Mouse (Mus musculus) yolk sac, embryonic 10.5 days (tissue): ENCODE measurements around the gene Fat1.
A peak's percentile ranks its signal among the peaks of the same experiment; 100 is the strongest.

Source experiments
- DNase-seq: peaks from one replicate; pipeline ENCODE4 v3.0.0-alpha.2; 2017; ENCODE audit warnings: low spot score

The Fat1 gene

DNA sequence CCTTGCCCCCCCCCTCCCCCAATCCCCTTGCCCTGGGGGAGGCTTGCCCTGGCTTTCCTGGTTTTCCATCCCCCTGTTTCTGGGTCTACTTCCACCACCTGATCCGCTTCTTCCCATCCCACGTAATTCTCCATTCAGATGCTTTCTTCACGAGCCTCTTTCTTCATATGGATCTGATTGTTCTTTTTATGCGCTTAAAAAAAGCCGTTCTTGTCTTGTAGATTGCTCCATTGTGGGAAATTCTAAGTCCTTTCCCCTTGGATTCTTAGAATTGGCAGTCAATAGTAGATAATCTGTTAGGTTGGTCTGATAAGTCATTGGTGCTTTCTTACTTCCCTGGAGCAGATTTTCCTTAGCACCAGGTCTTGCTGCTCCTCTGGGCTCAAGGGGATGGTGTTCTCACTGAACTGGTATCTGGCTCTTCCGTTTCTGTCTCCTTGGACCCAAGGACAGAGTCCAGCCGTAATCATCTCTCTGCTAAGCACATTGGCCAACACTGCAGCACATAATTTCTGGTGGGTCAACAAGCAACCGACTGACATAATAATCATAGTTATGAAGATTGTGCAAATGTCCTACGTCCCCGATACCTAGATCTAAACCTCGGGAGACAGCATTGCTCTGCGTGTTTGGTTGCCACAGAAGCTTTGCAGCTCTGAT is 27.5 kb downstream of the Fat1 start:
- DNase-seq = peak; percentile 34

DNA sequence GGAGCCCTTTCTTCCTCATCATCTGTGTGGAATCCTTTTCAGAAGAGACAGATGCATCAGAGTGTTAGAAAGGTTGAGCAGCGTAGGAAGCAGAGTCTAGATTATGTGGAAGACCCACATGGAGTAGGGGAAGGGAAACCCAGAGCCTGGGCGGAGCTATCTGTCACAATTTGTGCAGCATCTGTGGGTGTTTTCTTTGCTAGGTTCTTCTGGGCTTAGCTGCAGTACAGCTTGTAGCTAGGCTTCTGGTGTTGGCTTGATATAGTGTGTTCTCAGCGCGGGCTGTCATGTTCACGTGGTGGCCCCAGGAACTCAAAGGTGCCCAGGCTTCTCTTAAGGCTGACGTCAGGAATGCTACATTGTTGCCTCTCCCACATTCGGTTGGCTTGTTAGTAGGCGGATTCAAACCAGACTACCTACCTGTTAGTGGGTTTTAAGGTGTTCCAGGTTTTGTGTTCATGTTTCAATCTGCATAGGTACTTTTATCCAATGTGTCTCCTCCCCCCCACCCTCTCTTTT is 32.3 kb downstream of the Fat1 start:
- DNase-seq = no peak

DNA sequence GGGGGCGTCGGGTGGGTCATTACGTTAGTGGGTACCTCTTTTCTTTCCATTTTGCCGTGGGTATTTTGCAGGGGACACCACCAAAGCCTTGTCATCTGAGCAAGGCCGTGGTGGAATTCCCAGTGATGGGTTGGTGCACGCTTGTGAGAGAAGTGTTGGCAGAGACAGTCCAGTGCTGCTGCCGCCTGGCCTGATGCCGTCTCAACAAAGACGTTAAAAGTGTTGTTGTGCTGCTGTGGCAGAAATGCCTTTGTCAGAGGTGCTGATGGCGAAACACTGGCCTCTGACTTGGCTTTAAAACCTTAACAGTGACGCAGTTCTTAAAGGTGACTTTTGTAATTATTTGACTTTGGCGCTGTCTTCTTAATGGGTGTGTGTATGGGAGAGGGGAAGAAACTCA is 34.8 kb downstream of the Fat1 start:
- DNase-seq = no peak

DNA sequence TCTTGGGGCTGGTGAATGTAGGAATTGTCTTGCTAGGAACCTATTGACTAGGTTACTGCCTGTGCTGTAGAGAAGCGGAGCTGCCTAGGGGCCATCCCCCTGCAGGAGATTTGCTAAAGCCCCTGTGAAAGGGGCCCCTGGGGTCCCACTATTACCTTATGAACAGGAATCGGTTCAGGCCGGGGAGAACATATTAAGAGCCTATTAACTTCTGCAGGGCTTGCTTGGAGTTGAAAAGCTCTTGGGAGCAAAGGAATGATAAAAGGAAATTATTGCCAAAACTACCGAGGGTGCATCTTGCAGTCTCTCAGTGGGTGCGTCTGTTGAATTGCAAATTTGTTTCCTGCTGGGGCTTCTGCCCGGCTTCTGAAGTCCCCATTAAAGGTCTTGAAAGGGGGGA is 36.1 kb downstream of the Fat1 start:
- DNase-seq = no peak

DNA sequence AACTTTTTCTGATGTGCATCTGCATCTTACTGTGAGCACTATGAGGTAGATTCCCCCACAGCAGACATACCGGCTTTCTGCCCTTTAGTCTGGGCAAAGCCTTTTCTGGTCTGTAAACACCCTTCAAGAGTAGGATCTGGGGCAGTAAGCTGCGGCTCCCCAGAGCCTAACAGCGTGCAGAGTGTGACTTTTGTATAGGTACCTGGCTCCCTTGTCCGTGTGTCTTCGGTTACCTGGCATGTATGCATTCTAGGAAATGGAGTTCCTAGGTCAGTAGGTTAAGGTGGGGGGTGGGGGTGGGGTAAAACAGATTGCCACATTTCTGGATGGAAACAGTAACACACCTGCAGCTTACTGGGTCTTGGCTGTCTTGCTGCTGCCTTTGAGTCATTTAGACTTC is 36.7 kb downstream of the Fat1 start:
- peak; percentile 43 for DNase-seq

DNA sequence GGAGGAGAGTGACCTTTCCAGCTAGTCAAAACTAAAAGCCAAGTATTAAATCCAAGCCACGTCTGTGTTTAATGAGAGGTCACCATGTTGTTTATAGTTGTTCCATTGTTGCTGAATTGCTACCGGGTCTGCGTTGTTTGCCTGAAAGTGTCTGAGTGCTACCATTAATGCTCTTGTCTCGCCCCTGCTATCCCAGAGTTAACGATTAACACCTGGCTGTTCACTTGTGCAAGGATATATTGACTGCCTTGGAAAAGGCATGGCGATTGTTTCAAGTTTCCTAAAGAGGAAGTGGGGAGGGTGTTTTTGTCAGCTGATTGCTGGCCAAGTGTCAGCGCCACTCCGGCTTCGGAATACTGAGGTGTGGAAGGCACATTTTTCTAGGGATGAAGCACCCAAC is 39.9 kb downstream of the Fat1 start:
- DNase-seq = peak; percentile 60

DNA sequence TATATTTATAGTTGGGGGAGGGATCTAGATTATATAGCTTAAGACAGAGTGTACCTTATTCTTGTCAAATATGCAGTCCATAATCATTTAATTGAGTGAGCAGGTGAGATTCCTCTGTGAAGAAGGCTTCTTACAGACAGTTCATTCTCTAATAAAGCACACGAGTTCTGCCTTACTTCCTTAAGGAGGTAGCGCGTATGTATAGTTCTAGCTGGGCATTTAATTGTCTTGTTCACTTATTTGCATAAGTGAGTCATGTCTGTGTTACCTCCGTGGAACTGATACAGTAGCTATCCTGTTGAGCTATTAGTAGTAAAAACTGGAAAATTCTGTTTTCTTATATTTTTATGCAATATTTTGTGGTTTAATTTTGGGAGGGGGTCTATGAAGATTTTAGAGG is 40.4 kb downstream of the Fat1 start:
- DNase-seq = no peak

DNA sequence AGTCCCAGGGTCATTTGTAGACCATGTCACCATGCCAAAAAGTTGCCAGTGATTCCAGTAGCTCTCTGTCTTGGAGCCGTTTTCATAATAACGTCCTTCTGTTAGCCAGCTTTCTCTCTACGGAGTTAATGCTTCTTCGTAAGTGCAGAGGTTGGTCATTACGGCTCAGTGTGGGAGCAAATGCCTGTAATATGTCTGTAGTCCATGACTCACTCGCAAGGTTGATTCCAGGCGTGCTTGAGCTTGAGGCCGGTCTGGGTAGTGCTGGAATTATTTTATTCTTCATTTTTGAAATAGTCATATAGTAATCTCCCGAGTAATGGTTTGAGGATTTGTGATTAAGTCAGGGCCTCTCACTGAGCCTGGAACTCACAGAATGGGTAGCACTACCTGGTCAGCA is 43.4 kb downstream of the Fat1 start:
- no peak for DNase-seq

DNA sequence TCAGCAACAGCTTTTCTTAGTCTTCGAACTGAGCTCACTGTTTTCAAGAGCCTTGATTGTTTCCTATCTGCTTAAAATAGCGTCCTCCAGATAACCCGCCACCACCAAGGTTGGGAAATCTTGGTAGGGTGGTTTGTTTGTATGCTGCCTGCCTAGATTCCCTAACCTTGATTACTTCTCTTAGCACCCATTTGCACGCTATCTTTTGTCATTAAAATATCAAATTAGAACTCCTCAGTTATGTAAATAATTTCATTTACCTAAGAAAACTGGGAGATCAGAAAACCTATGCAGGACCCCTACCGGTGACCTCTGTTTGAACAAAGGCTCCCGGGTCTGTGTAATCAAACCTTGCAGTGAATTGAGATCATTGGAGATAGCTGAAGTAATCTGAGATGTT is 44.0 kb downstream of the Fat1 start:
- DNase-seq = peak; percentile 64

DNA sequence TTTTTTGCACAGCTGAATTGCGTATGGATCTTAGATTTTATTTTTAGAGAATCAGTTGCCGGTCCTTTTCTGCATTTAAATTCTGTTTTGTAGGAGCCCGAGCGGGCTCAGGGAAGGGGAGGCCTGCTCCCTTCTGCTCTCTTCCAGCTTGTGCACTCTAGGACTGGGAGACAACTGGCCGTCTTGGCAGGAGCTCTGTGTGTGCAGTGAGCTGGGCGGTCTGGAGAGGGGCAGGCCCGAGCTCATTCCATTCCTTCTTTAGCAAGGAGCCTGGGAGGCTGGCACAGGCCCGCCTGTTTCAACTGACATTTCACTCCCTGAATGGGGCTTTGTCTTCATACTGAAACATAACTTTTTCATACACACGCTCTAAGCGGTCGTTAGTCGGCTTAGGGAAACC is 44.8 kb downstream of the Fat1 start:
- no peak for DNase-seq

DNA sequence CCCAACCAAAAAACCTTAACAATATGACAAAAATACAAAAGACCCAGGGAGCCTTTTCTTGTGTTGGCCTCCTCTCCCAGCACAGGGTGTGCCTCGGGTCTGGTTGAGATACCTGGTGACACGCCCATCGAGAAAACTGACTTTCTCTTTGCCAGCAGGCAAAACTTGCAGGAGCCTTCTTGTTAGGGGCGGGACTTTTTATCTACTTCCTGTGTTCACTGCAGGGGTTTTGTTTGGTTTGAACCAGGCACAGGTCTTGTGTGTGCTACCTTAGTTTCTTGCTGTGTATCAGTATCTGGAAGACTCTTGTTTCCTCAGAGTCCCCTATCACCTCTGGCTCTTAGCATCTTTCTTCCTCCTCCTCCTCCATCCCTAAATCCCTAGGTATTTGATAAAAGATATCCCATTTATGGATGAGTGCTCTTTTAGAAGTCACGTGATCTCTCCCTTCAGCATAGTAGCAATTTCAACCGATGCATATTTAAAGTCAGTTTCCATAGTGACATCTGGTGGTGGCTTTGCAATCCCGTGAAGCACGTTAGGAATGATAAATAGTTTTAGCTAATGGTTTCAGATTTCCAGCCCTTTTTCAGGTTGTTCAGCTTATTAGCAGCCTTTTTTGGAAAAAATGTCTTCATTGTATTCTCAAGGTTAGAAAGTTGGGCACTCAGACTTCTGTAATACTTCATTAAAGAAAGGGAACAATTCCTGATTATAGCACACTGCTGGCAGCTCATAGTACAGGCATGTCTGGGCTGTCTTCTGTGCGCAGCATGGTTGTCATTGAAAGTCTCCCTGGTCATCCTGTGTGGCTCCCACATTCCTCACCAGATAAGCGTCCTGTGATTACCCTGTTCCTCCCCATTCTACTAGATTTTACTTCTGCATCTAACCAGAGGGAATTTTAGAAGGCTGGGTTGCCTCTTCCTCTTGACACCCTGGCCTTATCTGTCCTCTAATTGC is 50.4 kb downstream of the Fat1 start:
- no peak for DNase-seq

DNA sequence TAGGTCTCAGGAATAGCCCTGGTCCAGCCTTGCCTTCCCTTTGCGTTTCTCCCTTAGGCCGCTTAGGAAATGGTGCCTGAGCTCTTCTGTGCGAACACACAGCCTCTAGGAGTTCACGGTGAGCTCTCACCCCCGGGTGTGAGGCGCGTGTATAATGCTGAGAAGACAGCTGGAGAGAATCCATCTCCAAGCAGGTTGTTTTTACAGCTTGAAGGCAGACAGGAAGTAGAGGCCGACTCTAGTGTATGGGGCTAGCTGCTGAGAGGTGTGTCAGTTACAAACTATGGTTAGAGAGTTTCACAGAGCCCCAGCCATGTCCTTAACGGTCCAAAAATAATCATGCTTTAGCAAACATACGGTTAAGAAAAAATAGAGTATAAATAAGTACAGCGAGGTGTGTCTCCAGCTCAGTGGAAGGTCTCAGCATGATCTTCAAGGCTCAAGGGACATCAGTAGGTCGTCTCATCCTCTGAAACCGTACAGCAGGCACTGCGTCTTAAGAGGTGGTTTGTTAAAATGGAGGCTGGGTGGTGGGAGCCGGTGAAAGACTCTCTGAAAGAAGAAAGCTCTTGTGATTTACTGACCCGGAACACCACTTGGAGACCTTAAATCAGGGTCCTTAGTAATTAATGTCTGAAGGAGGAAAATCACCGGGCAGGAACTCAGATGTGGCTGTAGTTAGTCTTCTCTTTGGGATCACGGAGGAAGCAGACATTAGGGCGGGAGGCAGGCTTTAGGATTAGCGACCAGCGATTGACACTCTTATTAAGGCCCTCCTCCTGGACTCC is 56.6 kb downstream of the Fat1 start:
- no peak for DNase-seq

DNA sequence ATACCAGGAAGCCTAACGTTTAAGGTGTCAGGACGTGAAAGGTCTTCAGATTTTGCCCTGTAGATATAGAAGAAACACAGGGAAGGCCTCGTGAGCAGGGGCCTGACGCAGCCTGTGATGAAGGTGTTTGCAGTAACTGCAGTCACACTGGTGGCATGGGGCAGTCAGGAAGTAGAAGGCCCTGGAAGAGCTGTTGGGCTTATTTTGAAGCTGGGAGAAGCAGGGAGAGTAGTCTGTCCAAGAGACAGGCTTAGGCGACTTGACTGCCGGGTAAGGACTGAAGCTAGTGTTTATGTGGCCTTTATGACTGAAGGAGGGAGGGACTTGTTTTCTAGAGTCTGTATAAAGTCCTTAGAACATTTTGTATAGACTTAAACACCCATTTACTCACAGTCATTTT is 57.4 kb downstream of the Fat1 start:
- no peak for DNase-seq

DNA sequence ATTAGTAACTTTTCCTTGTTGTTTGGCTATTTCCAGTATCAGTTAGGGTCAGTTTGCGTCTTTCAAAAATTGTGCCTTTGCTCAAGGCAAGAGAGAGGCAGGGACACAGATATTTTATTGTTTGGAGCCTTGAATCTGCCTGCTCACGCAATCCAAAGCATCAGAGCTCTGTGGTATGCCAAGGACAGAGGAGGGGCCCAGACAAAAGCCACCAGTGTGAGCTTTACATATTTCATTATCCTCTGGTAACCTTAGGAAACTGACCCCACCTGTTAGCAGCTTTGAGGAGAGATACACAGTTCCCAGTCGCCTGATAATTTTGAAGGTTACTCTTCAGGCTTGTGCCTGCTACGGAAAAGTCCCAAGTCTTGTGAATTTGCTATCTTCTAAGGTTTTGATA is 58.1 kb downstream of the Fat1 start:
- no peak for DNase-seq

DNA sequence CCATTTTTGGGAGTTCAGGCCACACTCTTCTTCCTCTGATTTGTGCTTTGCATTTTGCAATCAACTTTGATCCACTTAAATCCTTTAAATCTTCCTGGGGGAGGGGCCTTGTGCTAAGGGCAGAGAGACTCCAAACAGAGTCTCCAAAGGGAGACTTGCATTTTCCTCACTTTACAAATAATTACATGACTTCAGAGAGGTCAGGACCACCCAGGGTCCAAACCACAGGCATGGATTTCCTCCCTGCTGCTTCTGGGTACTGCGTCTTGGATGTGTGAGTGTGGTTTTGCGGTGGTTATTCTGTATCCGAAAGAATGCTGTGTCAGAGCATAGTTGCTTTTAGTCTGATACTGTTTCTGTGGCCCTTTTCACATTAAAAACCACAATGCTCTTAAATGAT is 61.2 kb downstream of the Fat1 start:
- no peak for DNase-seq

DNA sequence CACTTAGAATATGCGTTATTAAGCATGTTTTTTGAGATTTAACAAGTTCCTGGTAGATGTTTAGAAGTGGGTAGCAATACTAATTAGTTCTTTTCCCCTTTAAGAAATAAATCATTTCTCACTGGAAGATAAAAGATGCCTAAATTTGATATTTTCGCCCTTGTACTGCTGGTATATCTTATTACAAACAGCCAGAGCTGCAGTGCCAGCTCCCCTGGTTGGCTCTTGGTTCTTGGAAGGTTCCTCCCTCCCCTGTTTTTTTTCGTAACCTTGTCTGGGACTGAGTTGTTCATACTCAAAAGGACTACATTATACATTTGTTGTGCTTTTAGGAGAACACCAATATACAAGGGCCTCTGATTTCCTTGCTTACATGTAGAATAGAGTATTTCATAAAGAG is 62.1 kb downstream of the Fat1 start:
- DNase-seq = no peak

DNA sequence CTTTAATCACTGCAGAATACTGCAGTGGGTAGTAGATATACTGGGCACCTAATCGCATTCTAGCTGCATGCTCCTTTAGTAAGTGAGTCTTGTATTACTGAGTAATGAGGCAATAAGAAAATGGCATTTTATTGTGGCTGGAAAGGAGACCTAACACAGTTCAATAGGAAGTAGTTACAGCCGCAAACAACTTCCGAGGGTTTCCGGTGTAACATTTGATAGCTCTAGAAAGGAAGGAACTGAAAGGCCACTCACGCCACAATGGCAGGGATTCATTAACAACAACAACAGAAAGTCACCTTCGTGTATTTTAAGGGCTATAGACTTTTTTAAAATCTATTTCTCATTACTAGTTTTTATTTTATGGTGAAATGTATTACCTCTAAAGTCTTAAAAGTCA is 62.6 kb downstream of the Fat1 start:
- DNase-seq = no peak

DNA sequence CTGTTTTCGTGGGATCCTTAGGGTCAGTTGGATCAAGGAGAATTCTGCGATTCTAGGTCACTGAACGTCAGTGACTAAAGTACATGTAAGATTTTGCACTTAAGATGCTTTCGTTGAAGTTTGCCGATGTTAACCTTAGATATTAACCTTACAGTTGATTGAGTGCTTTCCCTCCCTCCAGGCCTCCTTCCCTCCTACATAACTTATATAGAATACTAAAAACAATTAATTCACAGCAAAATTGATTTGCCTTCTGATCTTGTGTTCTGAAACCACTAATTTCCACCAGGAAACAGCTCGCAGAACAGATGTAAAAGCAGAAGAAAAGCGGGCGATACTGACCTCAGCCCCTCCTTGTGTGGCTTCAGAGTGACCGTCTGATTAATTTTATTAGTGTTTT is 63.0 kb downstream of the Fat1 start:
- no peak for DNase-seq

DNA sequence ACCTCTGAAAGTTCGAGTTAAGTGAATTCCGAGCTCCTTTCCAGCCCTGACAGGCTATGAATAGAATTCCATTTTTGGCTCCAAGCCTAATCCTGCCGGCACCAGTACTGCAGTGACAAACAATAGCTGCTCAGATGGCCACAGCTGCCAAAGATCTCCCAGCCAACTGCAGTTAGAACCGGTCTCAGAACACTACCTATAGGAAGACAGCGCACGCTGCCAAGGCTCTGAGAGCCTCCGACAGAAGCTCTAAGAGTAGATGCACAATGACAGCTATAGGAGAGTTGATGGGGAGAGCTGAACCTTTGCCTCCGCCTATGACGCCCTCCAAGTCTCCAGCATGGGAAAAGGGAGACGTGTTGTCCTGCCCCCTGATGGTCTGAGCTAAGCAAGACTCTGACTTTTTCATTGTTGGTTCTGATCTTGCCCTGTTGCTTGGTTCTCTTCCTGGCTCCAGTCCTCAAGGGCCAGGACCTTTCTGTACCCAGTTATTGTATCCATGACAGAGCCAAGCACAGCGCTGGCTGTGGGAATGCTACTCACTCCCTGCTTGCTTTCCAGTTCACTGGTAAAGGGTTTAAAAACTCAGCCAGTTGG is 63.5 kb downstream of the Fat1 start:
- DNase-seq = no peak

DNA sequence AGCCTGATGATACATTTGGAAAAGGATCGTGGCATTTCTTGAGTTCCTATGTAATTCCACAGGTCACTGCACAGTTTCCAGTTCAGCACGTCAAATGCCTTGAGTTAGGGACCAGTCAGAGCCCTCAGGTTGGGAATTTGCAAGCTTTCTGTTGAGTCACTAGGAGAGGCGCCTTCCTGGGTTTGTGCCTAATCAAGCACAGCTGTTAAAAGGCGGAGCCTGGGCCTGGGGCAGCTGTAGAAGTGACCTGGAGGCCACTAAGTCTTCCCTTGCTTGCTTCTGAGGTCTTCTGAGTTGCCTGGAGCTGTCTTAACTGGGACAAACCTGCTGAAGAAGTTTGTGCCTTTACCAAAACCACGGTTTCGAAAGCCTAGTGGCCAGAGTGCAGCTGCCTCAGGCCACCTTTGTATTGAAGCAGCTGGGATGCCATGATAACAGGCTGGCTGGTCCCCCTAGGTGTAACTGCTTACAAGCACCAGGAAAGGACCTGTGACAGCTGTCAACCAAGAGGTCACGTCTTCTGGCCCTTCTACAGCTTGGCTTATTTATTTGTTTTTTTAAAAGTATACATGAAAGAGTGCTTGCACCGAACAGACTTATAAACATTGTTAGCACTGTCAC is 66.4 kb downstream of the Fat1 start:
- DNase-seq = peak; percentile 62

DNA sequence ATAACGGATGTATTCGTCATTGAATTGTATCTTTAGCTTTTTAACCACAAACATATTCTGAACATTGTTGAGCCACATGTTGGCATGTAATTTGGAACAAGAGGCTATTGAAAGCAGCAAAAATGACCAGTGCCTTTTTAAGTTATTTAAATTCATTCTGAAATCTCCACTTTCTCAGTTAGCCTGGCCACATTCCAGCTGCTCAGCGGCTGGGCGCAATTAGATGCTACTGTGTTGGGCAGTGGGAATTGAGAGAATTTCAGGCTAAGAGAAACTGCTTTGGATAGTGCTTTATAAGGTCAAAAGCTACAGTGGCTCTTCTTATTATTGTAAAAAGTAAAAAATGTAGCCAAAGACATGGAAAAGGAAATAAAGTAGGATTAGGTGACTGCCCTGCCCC is 67.4 kb downstream of the Fat1 start:
- DNase-seq = no peak

DNA sequence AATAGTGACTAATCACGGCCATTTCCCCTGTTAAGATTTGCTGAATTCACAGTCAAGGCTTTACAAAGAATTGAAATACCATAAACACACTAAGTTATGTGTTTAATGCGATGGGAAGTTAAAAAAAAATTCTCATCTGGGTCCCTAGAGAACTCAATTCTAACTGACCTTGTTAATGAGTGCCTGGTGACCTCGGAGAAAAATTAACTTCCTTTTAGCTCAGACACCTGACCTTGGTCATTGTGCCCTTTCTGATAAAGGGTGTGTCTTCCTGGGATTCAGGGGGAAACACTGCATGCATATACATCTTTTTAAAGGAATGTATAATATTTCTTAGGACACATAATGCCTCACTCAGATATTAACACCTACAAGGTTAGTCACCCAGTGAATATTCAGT is 68.8 kb downstream of the Fat1 start:
- DNase-seq = no peak
